Mouse (Mus musculus) frontal cortex, adult (tissue): ENCODE measurements around the gene Gabpa.

Experiments used
- ATAC-seq: cut with Nextera tagmentation; 2 replicates; pipeline ENCODE4 v1.9.2; 2017; ENCODE audit warnings: mild to moderate bottlenecking, moderate library complexity, mixed read lengths; ENCODE audit not compliant: low TSS enrichment

The Gabpa gene

DNA sequence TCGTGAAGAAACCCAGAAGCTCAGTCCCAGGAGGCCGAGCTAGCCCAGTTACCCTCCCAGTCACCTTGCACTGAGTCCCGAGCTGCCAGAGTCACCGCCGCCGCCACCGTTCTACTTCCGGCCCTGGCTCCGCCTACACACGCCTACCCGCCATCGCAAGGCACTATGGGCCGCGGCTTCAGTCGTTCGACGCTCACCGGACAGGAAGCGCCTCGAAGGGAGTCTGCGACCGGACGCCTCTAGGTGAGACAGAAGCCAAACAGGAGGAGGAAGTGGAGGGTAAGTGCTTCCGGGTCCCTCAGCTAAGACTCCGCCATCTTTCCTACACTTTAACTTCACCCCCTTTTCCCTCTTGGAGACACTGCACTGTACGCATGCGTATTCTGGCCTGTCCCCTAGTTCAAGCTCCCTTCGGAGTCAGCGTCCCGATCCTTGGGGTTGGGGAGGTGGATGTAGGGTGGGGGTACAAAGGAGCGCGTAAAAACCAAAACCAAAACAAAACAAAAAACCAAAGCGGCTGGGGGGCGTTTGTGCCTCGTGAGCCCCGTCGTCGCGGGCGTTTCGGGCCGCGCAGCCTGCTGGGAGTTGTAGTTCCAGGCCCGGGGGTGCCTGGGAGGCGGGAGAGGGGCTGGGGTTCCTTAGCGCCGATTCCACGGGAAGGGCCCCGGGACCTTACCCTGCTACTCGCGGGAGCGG is at the start of gene Gabpa:
TSS of gene Gabpa (plus strand) at position 181 of the 696 bp plus-strand sequence.
- peak; percentile 91 for ATAC-seq

DNA sequence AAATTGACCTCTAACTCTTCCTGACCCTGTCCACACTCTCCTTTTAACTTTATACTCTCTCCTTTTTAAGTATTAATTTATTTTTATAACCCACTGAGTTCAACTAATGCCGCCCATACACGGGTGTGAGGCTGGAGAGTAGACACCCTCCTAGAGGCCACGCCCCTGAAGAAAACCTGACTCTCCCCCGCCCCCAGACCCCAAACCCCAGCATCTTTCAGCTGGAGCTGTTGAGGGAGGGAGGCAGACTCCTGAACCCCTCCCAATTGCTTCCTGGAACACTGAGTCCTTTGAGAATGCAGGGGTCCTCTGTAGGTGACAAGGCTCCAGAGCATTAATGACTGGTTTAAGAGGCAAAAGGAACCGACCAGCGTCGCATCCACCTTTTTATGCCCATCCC is 49.8 kb upstream of the Gabpa start:
- no peak for ATAC-seq

DNA sequence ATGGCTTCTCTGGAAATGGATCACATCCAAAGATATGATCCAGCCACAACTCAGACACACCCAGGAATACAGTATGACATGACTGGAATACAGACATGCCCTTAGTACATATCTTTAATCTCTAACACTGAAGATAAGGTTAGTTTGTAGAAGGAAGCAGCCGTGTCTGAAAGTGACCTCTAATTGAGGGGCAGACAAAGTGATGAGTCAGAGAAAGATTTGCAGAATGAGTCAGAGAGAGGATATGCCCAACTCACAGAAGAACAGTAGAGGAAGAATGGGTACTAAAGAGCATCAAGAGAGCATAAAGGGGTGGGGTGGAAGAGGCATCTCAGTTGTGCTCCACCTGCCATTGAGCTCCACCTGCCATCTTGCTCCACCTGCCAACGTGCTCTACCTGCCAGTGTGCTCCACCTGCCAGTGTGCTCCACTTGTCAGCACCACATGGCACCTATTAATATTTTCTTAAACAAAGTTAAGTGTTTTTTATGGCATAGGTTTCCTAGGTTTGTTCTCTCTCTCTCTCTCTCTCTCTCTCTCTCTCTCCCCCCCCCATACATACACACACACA is 44.0 kb upstream of the Gabpa start:
- ATAC-seq = no peak

DNA sequence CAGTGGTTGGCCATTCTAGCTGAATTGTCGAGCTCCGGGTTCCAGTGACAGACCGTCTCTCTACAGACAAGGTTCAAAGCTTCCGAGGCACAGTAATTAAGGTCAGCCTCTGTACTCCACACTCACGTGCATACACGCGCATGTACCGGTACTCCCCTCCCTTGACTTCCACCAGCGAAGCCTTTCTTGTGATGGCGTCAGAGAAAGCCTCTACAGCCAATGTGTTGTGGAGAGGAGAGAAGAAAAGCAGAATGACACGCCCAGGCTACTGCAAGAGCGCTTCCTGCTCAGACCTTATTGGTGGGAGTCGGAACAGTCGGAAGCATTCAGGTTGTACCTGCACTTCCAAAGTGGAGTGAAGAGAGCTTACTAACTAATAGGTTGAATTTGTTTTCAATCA is 41.3 kb upstream of the Gabpa start:
- ATAC-seq = no peak

DNA sequence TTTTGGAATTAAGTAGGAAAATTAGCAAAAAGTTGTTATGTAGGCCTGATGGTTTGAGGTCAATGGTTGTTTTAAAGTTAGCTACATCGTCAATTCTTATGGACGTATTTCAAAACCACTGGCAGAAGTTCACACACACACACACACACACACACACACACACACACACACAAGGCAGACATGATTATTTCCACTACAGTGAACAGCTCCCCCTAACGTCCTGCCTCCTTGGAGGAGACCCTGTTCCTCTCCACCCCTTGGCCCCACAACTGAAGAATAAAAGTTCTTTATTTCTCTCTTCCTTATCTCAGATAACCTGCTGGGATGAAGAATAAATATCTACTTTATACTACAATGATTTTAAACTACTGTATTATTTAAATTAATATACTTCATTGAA is 39.4 kb upstream of the Gabpa start:
- ATAC-seq = no peak

DNA sequence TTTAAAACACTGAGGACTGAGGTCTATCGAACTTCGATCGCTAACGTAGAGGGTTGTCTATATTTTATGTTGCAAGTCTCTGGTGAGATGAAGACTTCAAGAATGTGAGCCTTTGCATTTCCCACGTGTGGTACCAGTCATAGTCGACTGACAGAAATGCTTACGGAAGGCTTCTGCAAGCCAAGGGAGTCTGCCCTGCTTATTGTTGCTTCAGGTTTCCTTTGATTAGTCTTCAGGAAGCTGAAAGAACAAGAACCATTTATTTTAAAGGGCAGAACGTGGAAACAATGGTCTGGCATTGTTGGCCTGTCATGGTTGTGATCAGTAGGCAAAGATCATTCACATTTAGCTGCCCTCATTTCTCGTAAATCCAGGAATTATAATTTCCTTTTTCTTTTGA is 38.0 kb upstream of the Gabpa start:
- no peak for ATAC-seq

DNA sequence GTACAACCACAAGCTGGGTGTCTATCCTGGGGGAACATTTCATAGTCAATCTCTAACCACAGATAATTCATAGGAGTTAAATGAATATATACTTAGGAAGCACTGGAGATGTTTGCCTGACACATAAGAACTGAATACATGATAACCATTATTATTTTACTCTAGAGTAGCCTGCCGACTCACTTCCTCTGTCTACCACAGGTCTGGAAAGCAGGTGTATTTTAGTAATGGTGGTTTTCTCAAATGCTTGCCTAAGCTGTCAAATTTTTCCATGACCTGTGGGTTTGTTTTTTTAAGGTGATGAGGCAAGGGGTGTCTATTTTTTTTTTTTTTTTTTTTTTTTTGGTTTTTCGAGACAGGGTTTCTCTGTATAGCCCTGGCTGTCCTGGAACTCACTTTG is 34.7 kb upstream of the Gabpa start:
- no peak for ATAC-seq

DNA sequence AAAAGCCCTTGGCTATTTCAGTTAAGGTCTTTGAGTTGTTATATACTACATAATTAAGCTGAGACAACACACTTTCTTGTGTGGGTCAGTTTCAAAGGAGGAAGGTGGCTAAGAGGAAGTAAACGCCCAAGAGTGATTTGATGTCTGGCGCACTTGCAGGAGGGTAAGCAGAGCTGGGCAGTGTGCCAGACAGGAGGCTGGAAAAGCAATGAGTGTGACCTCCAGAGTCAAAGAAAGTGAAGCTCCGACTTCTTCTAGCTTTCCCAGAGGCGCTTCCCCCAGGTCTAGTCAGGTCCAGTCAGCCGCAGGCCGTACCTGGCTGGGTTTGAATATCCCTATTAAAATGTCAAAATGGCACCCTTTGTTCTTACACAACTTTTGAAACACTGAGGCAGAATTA is 32.5 kb upstream of the Gabpa start:
- ATAC-seq = no peak

DNA sequence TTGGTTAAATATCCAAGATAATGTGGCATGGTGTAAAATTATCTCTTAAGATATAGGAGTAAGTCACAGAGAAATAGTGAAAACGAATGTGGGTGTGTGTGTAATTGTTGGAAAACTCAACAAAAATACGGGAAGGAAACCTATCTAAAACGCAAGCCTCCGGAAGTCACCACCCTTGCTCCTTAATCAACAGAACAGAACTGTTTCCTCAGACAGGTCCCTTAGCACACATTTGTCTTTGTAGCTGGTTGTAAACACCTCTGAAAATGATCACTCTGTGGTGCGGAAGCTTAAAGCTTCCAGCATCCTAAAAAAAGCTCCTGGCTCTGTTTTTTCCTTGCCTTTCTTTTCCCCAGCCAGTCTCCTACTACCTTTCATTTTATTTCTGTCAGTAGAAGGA is 29.9 kb upstream of the Gabpa start:
- ATAC-seq = peak; percentile 47; the same call in 1 of the 2 replicates

DNA sequence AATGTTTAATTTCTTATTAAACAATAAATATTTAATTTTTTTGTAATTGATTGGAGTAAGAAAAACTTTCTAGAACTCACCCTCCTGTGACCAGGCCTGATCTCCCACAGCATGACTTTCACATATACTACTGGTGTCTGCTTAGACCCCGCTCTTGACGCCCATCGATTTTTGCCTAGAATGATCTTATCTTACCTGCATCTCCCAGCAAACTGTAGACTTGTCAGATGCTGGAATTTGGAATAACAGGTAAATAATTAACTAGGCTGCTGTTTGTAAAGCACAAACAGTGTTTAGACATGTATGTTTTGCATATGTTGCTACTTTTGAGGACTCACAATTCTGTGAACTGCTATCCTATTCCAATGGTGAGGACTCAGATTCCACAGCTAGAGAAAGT is 28.6 kb upstream of the Gabpa start:
- no peak for ATAC-seq

DNA sequence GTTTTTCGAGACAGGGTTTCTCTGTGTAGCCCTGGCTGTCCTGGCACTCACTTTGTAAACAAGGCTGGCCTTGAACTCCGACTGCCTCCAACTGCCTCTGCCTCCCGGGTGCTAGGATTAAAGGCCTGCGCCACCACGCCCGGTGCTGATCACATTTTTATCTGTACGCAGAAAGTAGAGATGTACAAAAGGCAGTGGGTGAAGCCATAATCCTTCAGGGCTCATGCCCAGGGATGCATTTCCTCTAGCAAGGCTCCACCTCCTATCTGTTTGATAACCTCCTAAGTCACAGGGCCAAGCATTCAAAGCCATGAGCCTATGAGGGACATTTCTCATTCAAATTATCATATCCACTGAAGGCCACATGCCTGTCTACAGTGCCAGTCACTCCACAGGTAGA is 26.9 kb upstream of the Gabpa start:
- ATAC-seq = no peak

DNA sequence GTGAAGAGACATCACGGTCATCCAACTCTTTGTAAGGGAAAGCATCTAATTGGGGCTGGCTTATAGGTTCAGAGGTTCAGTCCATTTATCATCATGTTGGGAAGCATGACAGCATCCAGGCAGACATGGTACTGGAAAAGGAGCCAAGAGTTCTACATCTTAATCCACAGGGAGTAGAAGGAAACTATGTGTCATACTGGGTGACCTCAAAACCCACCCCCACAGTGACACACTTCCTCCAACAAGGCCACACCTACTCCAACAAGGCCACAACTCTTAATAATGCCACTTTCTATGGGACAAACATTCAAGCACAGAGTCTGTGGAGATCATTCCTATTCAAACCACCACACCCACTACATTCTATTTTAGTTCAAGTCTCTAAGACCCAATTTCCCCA is 24.5 kb upstream of the Gabpa start:
- no peak for ATAC-seq

DNA sequence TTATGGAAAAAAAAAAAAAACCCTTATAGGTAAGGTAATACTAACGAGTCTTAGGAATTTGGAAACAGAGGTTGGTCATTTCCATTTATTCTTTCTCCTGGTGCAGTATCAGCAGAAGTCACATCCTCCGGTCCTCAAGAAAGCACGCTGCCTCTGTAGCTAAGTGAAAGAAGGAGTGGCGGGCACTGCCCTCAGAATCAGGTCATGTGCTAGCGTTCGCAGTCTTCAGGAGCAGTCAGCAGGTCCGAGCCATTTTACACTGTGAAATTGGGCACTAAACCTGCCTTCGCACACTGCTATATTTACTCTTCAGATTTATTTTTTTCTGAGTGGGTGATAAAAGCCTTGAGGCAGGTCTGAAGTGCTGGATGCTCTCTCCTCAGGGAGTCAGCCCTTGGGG is 20.9 kb upstream of the Gabpa start:
- peak; percentile 66 for ATAC-seq

DNA sequence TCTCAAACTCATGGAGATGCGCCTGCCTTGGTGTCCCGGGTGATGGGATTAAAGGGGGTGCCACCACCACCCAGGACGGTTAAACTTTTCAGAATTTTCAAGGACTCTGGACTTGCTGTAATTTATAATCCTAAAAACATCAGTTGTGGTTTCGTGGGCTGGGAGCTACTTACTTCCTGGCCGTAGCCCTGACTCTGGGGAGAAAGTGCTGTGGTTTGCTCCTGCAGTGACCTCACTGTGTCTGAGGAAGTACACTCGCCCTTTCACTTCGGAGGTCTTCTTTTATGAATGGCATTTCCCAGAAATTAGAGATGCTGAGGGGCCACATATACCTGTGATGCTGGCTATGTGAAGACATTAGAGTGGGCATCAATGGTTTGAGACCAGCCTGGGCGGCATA is 20.2 kb upstream of the Gabpa start:
- no peak for ATAC-seq

DNA sequence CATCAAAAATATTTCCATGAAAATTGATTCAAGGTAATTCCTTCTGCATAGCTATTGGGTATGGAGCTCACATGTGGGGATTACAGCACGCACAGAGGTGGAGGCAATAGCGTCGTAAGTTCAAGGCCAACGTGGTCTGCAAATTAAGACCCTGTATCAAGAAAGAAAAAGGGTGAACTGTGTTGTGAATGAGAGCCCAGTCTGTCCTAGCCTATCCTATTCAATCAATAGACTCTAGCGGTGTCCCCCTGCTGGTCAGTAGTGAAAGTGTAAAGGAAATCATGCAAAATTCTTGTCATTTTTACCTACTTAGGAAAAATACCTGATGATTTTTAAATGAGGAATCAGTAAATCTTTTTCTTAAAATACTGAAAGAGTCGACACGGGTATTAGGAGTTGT is 17.3 kb upstream of the Gabpa start:
- ATAC-seq = peak; percentile 44; the same call in 1 of the 2 replicates

DNA sequence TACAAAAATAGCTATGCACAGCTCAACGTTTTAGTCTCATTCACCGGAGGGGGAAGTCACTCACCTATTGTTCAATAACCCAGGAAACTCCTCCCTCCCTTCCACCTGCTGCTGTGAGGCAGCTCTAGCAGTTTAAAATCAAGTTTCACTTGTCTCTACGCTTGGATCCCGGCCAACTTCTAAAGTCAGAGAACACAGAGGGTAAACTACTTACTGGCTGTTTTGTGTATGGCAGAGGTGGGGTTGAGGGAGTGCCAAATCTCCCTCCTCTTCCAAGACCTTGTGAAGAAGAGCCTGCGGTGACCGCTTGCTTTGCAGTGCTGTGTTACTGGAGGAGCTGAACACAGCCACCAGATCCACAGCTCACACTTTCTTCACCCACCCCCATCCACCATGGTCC is 9.7 kb upstream of the Gabpa start:
- ATAC-seq = no peak

DNA sequence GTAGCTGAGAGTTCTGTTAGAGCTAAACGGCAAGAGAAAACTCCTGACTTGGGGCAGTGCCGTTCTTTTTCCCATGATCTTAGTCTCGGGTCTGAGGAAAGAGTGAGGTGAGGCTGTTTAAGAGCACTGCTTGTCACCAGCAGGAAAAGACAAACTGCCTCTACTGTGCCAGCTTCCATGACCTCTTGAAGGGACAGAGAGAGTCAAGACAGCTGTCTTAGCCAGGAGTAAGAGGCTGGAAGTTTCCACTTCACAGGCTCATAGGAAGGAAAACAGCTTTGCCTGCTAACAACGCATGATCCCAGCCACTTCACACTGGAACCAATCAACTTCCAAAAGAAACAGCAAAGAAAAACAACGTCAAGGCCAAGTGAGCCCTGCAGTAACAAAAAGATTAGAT is 3.0 kb upstream of the Gabpa start:
- ATAC-seq = no peak

DNA sequence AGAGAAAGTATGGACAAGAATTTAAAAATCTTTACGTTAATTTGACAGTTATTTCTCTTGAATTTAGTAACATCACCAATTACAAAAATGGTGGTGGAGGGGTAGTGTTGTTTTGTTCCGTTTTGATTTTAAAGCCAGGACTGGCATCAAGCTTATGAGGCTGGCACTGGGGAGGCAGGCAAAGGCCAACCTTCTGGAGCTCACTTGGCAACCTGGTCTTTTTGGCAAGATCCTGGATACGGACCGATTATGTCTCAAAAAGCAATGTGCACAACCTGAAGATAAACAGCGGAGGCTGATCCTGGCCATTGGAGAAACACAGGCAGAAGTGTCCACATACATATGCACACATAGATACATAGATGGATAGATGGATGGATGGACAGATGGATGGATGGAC is 2.0 kb upstream of the Gabpa start:
- no peak for ATAC-seq

DNA sequence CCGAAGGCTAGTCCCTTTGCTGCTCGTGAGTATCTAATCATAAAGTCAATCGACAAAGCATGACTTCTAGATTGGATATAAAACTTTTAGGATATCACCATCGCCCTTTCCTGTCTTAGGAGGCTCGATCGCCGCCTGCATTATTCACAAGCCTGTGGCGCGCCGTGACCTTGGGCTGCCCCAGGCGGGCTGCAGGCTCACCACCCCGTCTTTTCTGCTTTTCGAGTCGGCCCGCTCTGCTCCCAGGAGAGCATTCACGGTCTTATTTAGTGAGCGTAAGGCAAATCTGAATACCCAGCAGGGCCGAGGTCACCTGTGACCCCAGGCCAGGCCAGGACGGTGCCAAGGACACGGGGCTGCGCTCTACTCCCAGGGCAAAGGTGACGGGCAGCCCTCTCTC is 381 bp upstream of the Gabpa start:
- peak; percentile 3; the same call in 1 of the 2 replicates for ATAC-seq

DNA sequence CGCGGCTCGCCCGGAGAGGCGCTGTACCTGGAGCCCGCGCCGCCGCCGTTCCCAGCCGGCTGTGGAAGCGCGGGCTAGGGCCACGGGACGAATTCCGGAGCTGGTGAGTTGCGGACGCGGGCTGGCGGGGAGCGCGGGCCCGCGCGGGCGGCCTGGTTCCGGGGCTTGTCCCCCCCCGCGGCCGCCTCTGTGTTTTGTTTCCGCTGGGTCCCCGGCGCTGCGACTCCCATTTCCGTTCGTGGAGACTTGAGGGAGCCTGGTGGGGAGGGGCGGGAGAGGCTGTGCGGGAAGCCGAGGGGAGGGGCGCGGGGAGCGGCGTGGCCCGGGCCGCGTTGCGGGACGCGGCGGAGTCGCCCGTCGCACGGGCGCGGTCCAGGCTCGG is 707 bp downstream of the Gabpa start, which contains the start of gene Atp5j:
TSS of gene Atp5j (minus strand) at position 185 of the 382 bp plus-strand sequence.
- peak; percentile 79 for ATAC-seq

DNA sequence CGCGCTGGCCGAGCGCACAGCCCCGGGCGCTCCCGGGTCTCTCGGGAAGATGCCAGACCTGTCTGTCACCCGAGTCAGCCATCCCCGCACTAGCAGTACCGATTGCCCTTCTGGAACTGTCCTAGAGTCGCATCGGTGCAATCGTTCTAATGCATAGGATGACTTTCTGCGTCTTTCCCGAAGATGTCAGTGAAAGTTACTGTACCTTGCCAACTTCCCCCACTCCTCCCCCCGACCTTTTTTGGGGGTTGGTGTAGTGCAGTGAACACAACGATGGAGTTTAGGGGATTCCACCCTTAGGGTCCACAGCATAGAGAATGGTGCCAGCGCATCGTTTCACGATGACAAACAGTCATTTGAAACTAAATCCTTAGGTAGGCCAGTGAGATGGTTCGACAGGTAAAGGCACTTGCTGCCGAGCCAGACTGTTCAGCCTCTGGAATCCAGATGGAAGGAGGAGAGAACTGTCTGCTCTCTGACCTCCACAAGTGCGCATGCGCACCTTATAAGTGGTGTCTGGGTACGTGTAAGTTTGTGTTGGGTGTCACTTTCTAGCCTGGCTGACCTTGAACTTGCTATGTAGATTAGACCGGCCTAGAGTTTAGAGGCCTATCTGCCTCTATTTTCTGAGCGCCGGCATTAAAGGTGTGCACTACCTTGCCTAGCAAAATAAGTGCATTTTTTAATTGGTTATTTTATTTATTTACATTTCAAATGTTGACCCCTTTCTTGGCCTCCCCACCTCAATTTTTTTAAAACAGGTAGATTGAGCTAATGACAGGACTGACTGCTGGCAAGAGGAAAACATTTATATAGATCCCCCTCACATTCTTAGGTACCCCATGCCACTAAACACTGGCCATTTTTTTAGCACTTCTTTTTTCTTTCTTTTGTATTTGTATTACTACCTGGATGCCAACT is 1.4 kb downstream of the Gabpa start:
- ATAC-seq = peak; percentile 8

DNA sequence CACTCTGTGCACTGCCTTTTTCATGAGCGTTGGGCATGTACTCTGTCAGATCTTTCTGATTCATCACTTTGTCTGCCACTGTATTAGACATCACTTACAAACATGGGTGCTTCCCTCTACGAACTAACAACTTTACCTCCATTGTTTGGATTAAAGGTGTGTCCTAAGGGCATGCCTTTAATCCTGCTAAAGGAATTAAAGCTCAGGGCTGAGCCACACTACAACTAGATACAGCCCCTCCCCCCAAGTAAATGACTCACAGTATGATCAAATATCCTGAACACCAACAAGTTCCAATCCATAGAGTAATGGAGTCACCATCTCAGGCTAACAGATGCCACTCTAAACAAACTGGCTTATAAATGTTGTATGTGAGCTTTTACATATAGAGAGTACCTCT is 3.9 kb downstream of the Gabpa start:
- no peak for ATAC-seq

DNA sequence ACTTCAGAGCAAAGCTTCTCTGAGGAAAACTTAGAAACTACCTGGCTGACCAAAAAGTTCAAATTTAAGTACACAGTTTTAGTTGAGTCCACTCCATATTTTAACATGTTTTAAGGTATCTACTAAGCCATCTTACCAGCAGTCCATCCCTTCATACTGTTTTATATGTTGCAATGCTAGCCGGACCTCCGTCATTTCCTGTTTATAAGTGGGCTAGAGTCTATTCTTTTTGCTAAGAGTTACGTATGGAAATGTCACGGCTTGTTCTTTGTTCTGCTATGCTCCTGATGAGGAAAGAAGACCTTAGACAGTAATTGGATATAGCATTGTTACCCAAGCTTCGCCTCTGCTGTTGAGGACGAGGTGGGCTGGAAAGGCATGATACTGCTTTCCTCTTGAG is 18.8 kb downstream of the Gabpa start:
- no peak for ATAC-seq
